ENCODE assay signal across 16 mouse cellular contexts in the genomic region with DNA sequence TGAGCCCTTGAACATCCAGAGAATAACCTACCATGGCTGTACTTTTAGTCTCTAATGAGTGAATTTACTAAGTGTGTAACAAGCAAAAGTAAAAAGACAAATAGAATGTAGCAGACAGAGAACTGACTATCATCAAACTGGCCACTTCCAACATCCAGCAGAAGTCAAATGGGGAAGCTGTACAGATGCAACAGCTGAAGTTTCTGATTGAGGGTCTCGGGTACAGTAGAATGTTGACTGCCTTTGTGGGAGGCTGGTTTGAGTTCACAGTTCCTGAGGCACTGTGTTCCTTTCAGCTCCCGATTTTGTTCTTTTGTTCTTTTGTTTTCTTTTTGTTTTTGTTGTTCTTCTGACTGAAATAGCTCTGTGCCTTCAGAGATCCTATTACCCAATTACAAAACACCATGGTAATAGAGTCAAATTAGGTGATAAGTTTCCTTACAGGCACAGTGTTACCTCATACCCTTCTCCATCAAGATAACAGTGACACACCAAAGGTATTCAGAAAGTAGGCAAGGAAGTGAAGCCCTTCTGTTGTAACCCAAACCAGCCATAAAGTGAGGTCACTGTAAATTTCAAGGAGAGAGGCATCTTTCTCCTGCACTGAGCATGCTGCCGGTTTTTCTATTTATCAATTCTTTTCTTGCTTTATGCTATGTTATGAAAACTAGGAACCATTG.
"Had no signal": no experiment of that assay in that cellular context is flagged by ENCODE, and none has a peak within 500 bp of the region (broad histone marks: within the 10 kb centered on the region; RNA-seq: fewer than 3 reads in every experiment).

No protein-coding gene starts in this region.

- H3K27ac ChIP-seq: liver, embryonic 13.5 days; liver, embryonic 15.5 days; lung, embryonic 15.5 days; midbrain, embryonic 13.5 days; midbrain, embryonic 15.5 days; neural tube, embryonic 12.5 days; stomach, embryonic 15.5 days; stomach, postnatal 0 days had no signal

- DNase-seq: liver, embryonic 13.5 days; liver, postnatal 0 days; lung, adult 2 months; right cerebral cortex, postnatal 14 days; thymus, adult 2 months; thymus, postnatal 25 days; thymus, postnatal 4 days had no signal

- ATAC-seq: liver, postnatal 0 days; lung, postnatal 0 days; midbrain, embryonic 13.5 days; midbrain, embryonic 15.5 days had no signal

- H3K9me3 ChIP-seq: liver, embryonic 13.5 days; liver, embryonic 15.5 days; lung, embryonic 15.5 days; megakaryocyte, embryonic 14.5 days; midbrain, embryonic 13.5 days; midbrain, embryonic 15.5 days; neural tube, embryonic 12.5 days; stomach, embryonic 15.5 days had no signal

- H3K27me3 ChIP-seq: liver, embryonic 13.5 days; liver, embryonic 15.5 days; lung, embryonic 15.5 days; megakaryocyte, embryonic 14.5 days; midbrain, embryonic 13.5 days; midbrain, embryonic 15.5 days; neural tube, embryonic 12.5 days; stomach, embryonic 15.5 days had no signal

- H3K4me3 ChIP-seq: liver, embryonic 13.5 days; liver, embryonic 15.5 days; lung, embryonic 15.5 days; megakaryocyte, embryonic 14.5 days; midbrain, embryonic 13.5 days; midbrain, embryonic 15.5 days; neural tube, embryonic 12.5 days; stomach, embryonic 15.5 days had no signal

- H3K36me3 ChIP-seq: liver, embryonic 13.5 days; liver, embryonic 15.5 days; lung, embryonic 15.5 days; midbrain, embryonic 13.5 days; midbrain, embryonic 15.5 days; neural tube, embryonic 12.5 days; stomach, embryonic 15.5 days had no signal

- H3K4me1 ChIP-seq: liver, embryonic 13.5 days; liver, embryonic 15.5 days; lung, embryonic 15.5 days; midbrain, embryonic 13.5 days; midbrain, embryonic 15.5 days; neural tube, embryonic 12.5 days; stomach, embryonic 15.5 days had no signal
